Mouse (Mus musculus): Measurements from ENCODE around the gene Gm3045. TPM values are rescaled to one million over a fixed set of nuclear protein-coding genes. Genes with fewer than 3 reads are reported as not detected.
A peak's percentile ranks its signal among the peaks of the same experiment; 100 is the strongest.

Gene Gm3045
- polyA plus RNA-seq, 2 experiments from 2014 or later: not detected

- no peak for ATAC-seq
Measured at GRCm38 (mm10) chr13:56438211-56439075, 12.0 kb downstream of the Gm3045 start, which contains the start of gene Slc25a48. Gene Slc25a48, plus strand, starts transcription at chr13:56438355.

- no peak for ATAC-seq
Measured at GRCm38 (mm10) chr13:56443411-56443810, 17.0 kb downstream of the Gm3045 start.

DNA sequence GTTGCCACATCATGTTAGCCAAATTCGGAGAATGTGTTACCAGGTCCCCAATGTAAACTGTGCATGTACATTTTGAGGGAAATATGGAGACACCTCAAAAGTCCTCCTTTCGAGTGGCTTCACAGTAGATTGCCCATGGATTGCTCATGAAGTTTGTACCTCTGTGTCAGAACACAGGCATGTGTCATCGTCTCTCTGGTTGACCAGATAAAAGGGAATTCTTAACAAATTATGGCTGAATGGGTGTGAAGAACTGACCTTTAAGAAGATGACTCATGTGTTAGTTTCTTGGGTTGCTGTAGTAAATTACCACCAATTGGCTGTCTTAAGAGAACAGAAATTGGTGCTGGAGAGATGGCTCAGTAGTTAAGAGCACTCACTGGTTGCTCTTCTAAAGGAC, 17.7 kb downstream of the Gm3045 start:
- no peak for ATAC-seq

- no peak for ATAC-seq
Measured at GRCm38 (mm10) chr13:56444996-56445395, 18.6 kb downstream of the Gm3045 start.

DNA sequence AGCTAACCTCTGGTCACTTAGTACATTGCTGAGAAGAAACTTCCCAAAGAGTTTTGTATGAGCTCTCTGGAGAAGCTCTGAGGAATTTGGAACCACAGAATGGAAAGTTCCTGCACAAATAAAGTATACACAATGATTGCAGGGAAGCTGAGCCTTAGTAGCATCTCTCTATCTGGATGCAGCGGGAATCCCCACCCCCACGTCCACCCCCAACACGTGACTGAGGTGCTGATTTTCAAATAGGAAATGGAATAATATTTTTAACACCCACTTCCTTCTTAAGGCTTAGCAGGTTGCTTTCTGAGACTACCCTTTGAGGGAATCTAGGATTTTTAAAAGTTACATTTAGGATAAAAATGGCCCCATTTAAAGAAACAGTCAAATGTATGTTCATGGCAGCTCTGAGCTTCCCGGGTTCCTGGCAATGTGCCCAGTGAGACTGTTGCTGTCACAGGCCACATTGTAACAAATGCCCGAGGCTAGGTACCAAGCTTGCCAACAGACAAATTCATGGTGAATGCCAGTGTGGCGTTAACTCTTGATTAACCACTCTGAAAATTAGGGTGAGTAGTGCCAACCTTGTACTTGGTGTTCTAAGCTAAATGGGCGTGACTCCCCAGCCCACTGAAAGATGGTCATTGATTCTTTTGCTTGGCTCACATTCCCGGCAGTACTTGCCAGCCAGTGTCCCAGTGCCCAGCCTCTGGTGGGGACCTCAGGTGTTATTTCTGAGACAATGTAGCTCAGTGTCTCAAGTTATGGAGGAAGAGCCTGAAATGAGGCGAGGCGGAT, 23.0 kb downstream of the Gm3045 start:
- no peak for ATAC-seq

- ATAC-seq: no peak
Measured at GRCm38 (mm10) chr13:56450035-56450434, 23.6 kb downstream of the Gm3045 start.

- no peak for ATAC-seq
Measured at GRCm38 (mm10) chr13:56458001-56458400, 31.6 kb downstream of the Gm3045 start.

DNA sequence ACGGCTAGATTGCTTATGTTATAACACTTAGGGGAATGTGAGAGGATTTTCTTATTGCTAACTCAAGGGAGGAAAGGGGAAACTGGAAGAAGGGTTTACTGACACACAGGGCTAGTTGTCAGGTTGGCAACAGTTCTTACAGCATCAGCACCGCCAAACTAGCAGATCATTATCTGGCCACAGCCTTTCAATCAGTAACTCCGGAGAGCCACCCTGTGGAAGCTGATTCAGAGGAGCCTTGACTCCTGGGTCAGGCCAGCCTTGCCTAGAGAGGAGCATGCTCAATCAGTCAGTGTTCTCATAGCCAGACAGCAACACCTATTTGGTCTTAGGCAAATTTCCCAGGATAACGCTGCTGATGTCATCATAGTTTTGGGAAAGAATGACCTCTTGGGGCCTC, 35.1 kb downstream of the Gm3045 start:
- no peak for ATAC-seq

GRCm38 (mm10) chr13:56462791-56463190, 36.4 kb downstream of the Gm3045 start:
- ATAC-seq: no peak

GRCm38 (mm10) chr13:56463261-56463660, 36.9 kb downstream of the Gm3045 start:
- ATAC-seq: no peak

- ATAC-seq: no peak
Measured at GRCm38 (mm10) chr13:56463750-56464149, 37.4 kb downstream of the Gm3045 start.

DNA sequence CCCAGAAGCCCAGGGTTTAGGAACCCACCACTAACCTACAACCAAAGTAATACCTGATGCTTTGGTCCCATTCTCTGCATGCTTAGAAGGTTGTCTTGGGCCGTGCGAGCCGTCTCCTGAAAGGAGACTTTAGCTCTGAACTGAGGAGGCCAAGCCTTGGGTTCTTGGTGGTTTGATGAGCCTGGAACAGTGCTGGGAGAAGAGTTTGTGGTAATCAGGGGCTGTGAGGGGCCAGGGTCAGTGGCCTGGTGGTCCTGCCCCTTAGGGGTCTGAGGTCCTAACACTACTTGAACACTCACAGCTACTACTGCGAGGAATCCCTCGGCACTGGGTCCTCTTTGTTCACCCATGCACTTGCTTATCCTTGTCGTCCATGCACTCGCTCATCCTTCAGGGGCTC, 41.4 kb downstream of the Gm3045 start:
- ATAC-seq: no peak

DNA sequence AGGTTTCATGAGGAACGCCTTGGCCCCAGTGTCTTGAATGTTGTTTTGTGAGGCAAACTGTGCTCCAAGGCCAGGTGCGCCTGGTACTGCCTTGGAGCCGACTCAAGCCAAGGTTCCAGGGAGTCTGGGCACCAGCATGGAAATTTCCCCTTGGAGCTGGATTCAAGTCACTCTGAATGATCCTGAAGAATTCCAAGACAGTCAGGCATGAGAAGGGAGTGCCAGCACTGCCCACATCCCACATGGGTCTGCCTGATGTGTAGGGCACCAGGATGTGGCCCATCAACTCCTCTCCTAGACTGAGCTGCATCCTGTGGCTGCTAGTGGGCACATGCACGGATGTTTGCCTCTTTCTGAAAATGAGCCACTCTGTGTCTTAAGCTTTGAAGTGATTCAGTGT, 42.1 kb downstream of the Gm3045 start:
- ATAC-seq: no peak

- no peak for ATAC-seq
Measured at GRCm38 (mm10) chr13:56471211-56471610, 44.8 kb downstream of the Gm3045 start.

- no peak for ATAC-seq
Measured at GRCm38 (mm10) chr13:56471951-56472350, 45.6 kb downstream of the Gm3045 start.

DNA sequence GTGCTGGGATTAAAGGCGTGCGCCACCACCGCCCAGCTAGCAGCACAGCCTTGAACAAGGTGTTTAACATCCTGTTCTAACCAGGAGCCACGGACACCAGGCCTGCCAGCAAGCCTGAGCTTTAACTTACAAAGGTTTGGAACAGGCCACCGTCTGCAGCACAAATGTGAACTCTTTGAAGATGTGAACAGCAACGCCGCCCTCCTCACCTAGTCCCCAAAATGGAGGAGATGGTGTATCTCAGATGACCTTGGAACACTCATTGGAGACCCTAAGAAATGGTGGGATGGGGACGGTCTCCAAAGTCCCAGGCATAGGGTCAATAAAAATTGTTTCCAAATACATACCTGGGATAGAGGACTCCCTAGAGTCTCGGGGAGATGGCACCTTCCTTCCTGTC, 46.3 kb downstream of the Gm3045 start:
- no peak for ATAC-seq

DNA sequence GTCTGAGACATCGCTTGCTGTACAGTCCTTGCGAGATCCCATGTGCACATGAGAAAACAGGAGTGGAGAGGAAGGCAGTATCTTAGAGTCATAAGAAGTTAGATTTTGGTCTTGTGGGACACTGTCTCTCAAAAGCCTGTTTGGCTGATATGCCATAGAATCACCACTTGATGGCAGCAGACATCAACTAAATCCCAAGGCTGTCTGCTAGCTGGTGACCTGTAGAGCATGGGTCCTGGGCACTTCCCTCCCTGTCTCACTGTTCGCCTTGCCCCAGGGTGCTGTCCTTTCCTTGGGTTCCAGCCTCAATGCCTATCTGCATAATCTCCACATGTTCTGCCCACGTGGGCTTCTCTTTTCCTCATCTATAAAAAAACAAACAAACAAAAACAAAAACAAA, 49.0 kb downstream of the Gm3045 start:
- no peak for ATAC-seq

DNA sequence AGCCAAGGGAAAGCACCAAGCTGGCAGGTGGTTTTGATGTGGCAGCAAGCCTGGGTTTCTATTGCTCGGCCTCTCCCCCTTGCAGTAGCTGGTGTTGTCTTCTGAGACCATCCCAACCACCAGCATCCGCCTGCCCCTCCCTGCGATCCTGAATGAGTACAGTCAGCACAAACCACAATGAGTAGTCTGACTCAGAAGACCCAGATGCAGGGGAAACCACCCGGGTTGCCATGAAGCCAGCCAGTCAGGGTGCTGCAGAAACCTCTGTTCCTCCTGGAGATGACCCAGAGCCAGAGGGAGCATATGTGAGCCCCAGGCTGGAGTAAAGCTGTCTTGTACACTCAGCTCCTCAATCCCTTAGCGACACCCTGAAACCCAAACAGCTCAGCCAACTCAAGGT, 50.4 kb downstream of the Gm3045 start:
- peak; percentile 94 for ATAC-seq

- no peak for ATAC-seq
Measured at GRCm38 (mm10) chr13:56477271-56477670, 50.9 kb downstream of the Gm3045 start.

DNA sequence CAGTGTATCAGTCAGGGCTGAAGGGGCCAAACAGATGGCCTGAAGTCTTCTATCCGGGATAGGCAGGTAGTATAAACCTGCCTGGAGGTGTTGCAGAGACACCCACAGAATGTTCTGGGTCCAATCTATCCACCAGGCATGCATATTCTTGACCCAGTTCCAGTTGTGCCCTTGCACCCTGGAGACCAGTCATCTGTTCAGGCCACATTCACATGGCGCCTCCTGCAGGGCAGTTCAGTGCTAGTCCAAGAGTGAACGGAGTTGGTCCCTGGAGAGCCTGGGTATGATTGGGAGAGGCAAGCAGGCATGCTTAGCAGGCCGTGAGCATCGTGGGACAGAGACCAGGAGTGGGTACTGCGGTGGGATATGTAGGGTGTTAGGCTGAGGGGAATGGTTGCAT, 51.6 kb downstream of the Gm3045 start:
- ATAC-seq: no peak

DNA sequence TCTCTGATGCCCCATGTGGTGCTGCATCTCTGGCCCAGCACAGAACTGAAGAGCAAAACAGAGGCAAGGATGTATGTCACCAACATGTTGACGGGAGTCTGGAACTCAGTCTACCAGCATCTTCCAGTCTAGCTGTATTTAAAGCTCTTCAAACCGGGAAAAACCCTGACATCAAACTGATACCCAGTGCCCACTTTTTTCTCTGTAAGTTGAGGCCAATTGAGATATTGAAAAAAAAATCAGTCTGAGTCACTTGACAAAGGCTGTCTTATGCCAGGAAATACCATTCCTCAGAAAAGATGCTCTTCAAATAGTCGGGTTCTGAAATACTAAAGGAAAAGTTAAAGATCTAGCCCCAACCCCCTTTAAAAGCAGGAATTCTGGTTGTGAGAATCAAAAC, 55.8 kb downstream of the Gm3045 start, which contains the start of gene Il9:
Il9 (minus strand) TSS at position 101 of the 400 bp plus-strand sequence.
- ATAC-seq: no peak
